Mouse (Mus musculus) liver, embryonic 16.5 days (tissue): ENCODE measurements at regions not wholly inside any gene's neighbourhood (a gene's known extent, or its start where the extent isn't known, plus 50 kb on each side); places are given as distances from the start of the nearest gene placed in this dataset.

Source experiments
- ATAC-seq: fragments of 200-750 bp; cut with Nextera tagmentation; 2 replicates; pipeline ENCODE4 v1.8.0; 2017; ENCODE audit warnings: low read depth, mild to moderate bottlenecking, moderate number of reproducible peaks, moderate library complexity
- H3K27ac ChIP-seq: fragments of 300-500 bp; sonication (generic); 2 replicates; pipeline ENCODE4 v1.5.1; 2014; ENCODE audit warnings: mild to moderate bottlenecking, low read length
- H3K27me3 ChIP-seq: fragments of 300-500 bp; sonication (generic); 2 replicates; pipeline ENCODE4 v1.6.1; 2014; ENCODE audit warnings: low read depth, low read length, mixed read lengths; ENCODE audit not compliant: control insufficient read depth, insufficient read depth
- H3K36me3 ChIP-seq: fragments of 300-500 bp; sonication (generic); 2 replicates; pipeline ENCODE4 v1.6.1; 2014; ENCODE audit warnings: mild to moderate bottlenecking; ENCODE audit not compliant: control insufficient read depth, insufficient read depth
- H3K4me1 ChIP-seq: fragments of 300-500 bp; sonication (generic); 2 replicates; pipeline ENCODE4 v1.6.1; 2014; ENCODE audit warnings: low read depth, low read length, mixed read lengths; ENCODE audit not compliant: control insufficient read depth
- H3K4me2 ChIP-seq: fragments of 300-500 bp; sonication (generic); 2 replicates; pipeline ENCODE4 v1.6.1; 2014; ENCODE audit warnings: low read depth, low read length, mixed read lengths
- H3K4me3 ChIP-seq: fragments of 300-500 bp; sonication (generic); 2 replicates; pipeline ENCODE4 v1.5.1; 2014; ENCODE audit warnings: low read depth, mild to moderate bottlenecking, low read length
- H3K9ac ChIP-seq: fragments of 300-500 bp; sonication (generic); 2 replicates; pipeline ENCODE4 v1.6.1; 2014; ENCODE audit warnings: low read depth, low read length
- H3K9me3 ChIP-seq: fragments of 300-500 bp; sonication (generic); replicated peaks from 2 replicates; pipeline ENCODE4 v1.6.1; 2016; ENCODE audit warnings: low read length; ENCODE audit not compliant: control insufficient read depth
- whole genome bisulfite sequencing: fragments of 180-500 bp; shearing (Covaris S2); extraction: QIAGEN DNeasy Blood & Tissue Kit; methylation state at CpG from one replicate; pipeline ENCODE4 v1.1.7; 2014; ENCODE audit not compliant: insufficient replicate concordance; 5-methylcytosine and 5-hydroxymethylcytosine counted together

GRCm38 (mm10) chr1:76427439-76427838 is 881.4 kb downstream of the Slc4a3 start:
- Histone ChIP-seq H3K36me3 (no peaks in the 10 kb centered on the region), H3K9ac (no peak overlapping the region), H3K4me3 (no peak overlapping the region), H3K27me3 (no peaks in the 10 kb centered on the region), H3K4me2 (no peak overlapping the region), H3K9me3 (no peaks in the 10 kb centered on the region), H3K27ac (no peak overlapping the region), H3K4me1 (no peaks in the 10 kb centered on the region)
- no peak for ATAC-seq
- WGBS = 62% methylated on average over 7 of the region's 7 CpGs

- Histone ChIP-seq H3K9me3 (no peaks in the 10 kb centered on the region), H3K4me2 (no peak overlapping the region), H3K36me3 (no peaks in the 10 kb centered on the region), H3K27me3 (no peaks in the 10 kb centered on the region), H3K9ac (no peak overlapping the region), H3K27ac (no peak overlapping the region), H3K4me3 (no peak overlapping the region), H3K4me1 (no peaks in the 10 kb centered on the region)
- 63% methylated on average over 6 of the region's 6 CpGs for WGBS
- no peak for ATAC-seq
These were observed 884.1 kb downstream of the Slc4a3 start for GRCm38 (mm10) chr1:76430041-76430610.

DNA sequence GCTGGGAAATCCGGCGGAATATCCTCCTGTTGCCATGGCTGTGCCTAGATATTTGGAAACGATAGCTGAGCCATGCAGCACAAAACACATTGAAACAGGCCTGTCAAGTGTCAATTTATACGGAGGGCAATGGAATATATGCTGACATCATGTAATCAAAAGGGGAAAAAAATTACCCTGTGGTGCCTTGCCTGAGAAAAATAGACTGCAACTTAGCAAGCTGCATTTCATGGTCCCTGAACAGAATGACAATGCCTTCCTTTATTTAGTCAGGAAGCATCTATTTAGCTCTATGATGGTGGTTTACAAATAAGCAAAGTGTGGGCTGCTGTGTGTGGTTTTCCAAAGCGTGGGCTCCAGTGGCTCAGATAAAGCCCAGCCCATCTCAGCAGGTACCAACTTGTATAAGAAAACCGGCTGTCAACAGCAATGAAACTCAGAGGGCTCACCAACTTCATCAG is 887.4 kb downstream of the Slc4a3 start:
- Histone ChIP-seq H3K4me3 (no peak overlapping the region), H3K4me2 (no peak overlapping the region), H3K4me1 (no peaks in the 10 kb centered on the region), H3K9ac (no peak overlapping the region), H3K9me3 (no peaks in the 10 kb centered on the region), H3K36me3 (no peaks in the 10 kb centered on the region), H3K27ac (no peak overlapping the region), H3K27me3 (no peaks in the 10 kb centered on the region)
- 52% methylated on average over 6 of the region's 6 CpGs for WGBS
- no peak for ATAC-seq

DNA sequence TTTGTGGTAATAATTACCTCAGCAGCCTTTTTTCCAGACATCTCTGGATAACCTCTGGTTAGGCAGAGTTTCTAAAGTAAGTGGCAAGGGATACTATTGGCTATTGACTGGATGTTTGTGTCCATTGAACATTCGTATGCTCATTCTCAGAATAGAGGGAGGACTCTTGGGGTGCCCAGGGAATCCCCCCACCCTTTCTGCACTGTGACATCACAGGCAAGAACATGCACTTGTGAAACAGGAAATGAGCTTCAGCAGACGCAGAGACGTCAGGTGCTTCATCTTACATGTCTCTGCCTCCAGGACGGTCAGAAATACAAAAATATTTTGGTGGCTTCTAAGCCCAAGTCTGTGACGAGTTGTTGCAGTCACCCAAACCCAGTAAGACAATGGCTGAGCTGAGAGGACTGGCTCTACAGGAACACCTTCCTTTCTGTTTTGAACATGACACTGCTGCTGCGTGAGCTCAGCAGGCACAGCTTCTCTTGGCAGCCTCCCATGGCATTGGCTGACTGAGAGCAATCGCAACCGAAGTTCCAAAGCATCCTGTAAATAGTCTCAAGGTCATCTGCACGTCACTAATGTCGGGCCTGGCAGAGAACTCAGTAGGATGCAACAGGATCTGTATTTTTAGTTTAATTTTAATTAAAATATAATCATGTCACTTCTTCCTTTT is 904.6 kb downstream of the Slc4a3 start:
- Histone ChIP-seq H3K4me1 (no peaks in the 10 kb centered on the region), H3K27ac (no peak overlapping the region), H3K36me3 (no peaks in the 10 kb centered on the region), H3K9ac (no peak overlapping the region), H3K9me3 (no peaks in the 10 kb centered on the region), H3K4me2 (no peak overlapping the region), H3K27me3 (no peaks in the 10 kb centered on the region), H3K4me3 (no peak overlapping the region)
- no peak for ATAC-seq
- 49% methylated on average over 10 of the region's 10 CpGs for WGBS

- H3K4me2 ChIP-seq = no peak overlapping the region
- no peak overlapping the region for H3K27ac ChIP-seq
- no peaks in the 10 kb centered on the region for H3K9me3 ChIP-seq
- H3K4me3 ChIP-seq = no peak overlapping the region
- H3K27me3 ChIP-seq = no peaks in the 10 kb centered on the region
- H3K36me3 ChIP-seq = no peaks in the 10 kb centered on the region
- no peak overlapping the region for H3K9ac ChIP-seq
- WGBS = 65% methylated on average over 7 of the region's 7 CpGs
- ATAC-seq = no peak
- H3K4me1 ChIP-seq = no peaks in the 10 kb centered on the region
These were observed 907.2 kb downstream of the Slc4a3 start for GRCm38 (mm10) chr1:76453160-76453710.

DNA sequence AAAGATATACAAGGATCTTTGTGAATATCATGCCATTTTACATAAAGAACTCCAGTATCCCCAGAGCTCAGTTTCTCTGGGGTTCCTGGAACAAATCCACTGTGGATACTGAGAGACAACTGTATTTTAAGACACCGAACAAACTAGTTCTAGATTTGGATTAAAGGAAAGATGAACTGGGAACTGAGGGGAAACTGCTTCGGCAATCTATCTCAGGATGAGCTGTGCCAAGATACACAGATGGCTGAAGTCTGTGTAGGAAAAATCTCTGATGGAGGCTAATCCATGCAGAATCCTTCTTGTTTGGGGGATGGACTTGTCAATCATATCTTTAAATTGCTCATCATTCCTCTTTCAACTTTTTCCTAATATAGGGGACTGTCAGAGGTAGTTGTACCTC is 920.5 kb downstream of the Slc4a3 start:
- no peaks in the 10 kb centered on the region for H3K36me3 ChIP-seq
- ATAC-seq = no peak
- H3K27me3 ChIP-seq = no peaks in the 10 kb centered on the region
- H3K4me2 ChIP-seq = no peak overlapping the region
- no peaks in the 10 kb centered on the region for H3K9me3 ChIP-seq
- WGBS = 70% methylated on average over 2 of the region's 2 CpGs
- no peak overlapping the region for H3K9ac ChIP-seq
- H3K4me1 ChIP-seq = no peaks in the 10 kb centered on the region
- no peak overlapping the region for H3K27ac ChIP-seq
- H3K4me3 ChIP-seq = no peak overlapping the region

GRCm38 (mm10) chr1:76484193-76484592 is 938.1 kb downstream of the Slc4a3 start:
- Histone ChIP-seq H3K9ac (no peak overlapping the region), H3K4me3 (no peak overlapping the region), H3K4me2 (no peak overlapping the region), H3K9me3 (no peaks in the 10 kb centered on the region), H3K27ac (no peak overlapping the region), H3K36me3 (no peaks in the 10 kb centered on the region), H3K4me1 (no peaks in the 10 kb centered on the region), H3K27me3 (no peaks in the 10 kb centered on the region)
- ATAC-seq = no peak
- 65% methylated on average over 4 of the region's 4 CpGs for WGBS

DNA sequence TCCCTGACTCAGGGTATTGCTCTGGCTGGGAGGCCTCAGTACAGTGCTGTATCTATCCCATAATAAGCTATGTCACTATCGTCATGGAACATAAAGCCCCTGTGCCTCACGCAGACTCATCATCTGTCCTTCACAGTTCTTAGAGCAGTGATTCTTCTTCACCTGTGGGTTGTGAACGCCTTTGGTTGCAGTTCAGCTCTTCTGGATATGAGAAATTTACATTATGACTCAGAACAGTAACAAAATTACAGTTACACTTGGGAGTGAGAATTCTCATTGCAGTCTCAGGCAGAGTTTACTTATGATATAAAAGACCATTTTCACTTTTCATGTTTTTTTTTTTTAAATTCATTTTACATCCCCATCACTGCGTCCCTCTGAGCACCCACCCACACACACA is 941.4 kb downstream of the Slc4a3 start:
- H3K4me2 ChIP-seq = no peak overlapping the region
- WGBS = 58% methylated on average over 4 of the region's 4 CpGs
- H3K9me3 ChIP-seq = no peaks in the 10 kb centered on the region
- no peaks in the 10 kb centered on the region for H3K36me3 ChIP-seq
- no peaks in the 10 kb centered on the region for H3K4me1 ChIP-seq
- H3K27me3 ChIP-seq = no peaks in the 10 kb centered on the region
- no peak overlapping the region for H3K9ac ChIP-seq
- ATAC-seq = no peak
- H3K4me3 ChIP-seq = no peak overlapping the region
- H3K27ac ChIP-seq = no peak overlapping the region

DNA sequence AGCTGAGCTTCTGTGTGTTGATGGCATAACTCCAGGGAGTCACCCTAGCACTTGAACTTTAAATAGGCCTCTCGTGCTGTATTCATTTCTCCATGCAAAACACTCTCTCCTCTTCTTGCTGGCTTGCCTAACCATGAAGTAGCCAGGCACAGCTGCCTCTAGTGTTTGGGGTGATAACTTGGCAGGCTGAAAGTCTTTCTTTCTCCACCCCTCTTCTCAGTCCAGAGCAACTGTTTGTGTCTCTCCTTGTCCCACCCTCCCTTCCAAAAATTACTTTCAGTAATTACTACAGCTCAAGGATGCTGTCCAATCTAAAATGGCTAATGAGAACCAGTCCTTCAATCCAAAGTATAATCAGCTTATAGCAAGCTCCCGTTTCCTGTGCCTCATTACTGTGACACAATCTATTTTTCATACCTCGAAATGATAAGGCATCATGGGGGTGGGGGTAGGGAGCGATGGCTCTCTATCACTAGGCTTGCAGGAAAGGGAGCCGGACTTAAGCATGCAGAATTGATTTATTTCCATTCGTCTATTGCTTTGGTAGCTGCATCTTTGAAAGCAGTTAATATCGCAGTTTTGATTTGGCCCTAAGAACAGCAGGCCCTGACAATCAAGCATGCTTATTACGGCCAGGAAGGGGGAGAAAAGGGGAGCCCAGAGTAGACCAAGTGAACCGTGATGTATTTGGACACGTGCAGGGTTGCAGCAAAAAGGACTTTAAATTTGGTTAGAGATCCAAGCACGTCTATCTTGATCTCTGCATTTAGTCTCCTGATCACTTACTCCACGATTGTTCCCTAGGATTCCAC is 943.8 kb downstream of the Slc4a3 start:
- no peak overlapping the region for H3K4me3 ChIP-seq
- H3K4me1 ChIP-seq = no peaks in the 10 kb centered on the region
- no peak for ATAC-seq
- 50% methylated on average over 12 of the region's 12 CpGs for WGBS
- no peaks in the 10 kb centered on the region for H3K27me3 ChIP-seq
- no peak overlapping the region for H3K4me2 ChIP-seq
- H3K9ac ChIP-seq = no peak overlapping the region
- no peaks in the 10 kb centered on the region for H3K9me3 ChIP-seq
- no peaks in the 10 kb centered on the region for H3K36me3 ChIP-seq
- H3K27ac ChIP-seq = no peak overlapping the region
